Mouse (Mus musculus) kidney, adult 2 months (tissue): Measurements from ENCODE around the gene Kcnh6.

Source experiments
- CTCF ChIP-seq: fragments of 200-500 bp; conservative IDR thresholded peaks from 2 replicates; pipeline ENCODE4 v1.5.1; 2011; ENCODE audit warnings: low read depth, mild to moderate bottlenecking, control low read depth, low read length, moderate library complexity, mixed read lengths; ENCODE audit not compliant: insufficient read depth, insufficient read length
- POLR2A ChIP-seq: fragments of 200-500 bp; IDR thresholded peaks from one replicate; pipeline ENCODE4 v1.6.1; 2011; ENCODE audit warnings: low read depth, low read length, control low read depth

DNA sequence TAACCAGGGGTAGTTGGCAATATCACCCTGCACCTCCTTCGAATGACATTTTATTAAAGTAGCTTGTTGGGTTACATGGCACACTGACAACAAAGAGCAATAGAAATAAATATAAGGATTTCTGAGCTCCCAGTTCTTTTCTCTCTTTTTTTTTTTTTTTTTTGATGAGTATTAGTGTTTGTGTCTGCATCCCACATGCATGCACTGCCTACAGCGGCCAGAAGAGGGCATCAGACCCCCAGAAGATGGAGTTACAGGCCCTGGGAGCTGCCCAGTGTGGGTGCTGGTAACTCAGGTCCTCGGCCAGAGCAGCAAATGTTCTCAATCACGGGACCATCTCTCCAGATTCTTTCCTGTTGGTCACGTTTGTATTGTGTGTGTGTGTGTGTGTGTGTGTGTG lies 43.2 kb upstream of the Kcnh6 start:
- TF ChIP-seq CTCF, result 0 out of 2 replicates have a peak, but pooled peaks have one; percentile 19
- no peak for TF ChIP-seq POLR2A
